Mouse (Mus musculus) liver, postnatal 0 days (tissue): ENCODE measurements around the gene Avl9.
A peak's percentile ranks its signal among the peaks of the same experiment; 100 is the strongest.

Experiments used
- CTCF ChIP-seq: sonication (generic); IDR thresholded peaks from 2 replicates; pipeline ENCODE4 v1.5.1; 2016; ENCODE audit warnings: antibody characterized with exemption, low read depth
- EP300 ChIP-seq: IDR thresholded peaks from 2 replicates; pipeline ENCODE4 v1.6.1; 2016; ENCODE audit warnings: antibody characterized with exemption, low read depth, mild to moderate bottlenecking

DNA sequence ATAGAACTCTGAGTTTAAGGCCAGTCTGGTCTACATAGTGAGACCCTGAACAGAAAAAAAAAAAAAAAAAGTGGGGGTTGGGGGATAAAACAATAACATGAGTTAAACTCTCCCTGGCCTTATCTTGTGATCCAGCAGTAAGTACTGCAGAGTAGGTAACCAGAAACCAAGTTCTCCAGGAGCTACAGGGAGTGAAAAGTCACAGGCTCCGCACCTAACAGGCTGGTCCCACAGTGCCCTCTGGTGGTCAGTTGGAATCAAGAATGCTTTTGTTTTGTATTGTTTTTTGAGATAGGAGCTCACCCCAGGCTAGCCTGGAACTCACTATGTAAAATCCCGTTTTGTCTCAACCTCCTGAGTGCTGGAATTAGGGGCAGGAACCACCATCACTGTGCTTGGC is 23.5 kb upstream of the Avl9 start:
- TF ChIP-seq CTCF (peak; percentile 86), EP300 (no peak)
